Mouse (Mus musculus) stomach, embryonic 15.5 days (tissue): ENCODE results near the gene Hmox1. TPM values are rescaled to one million over a fixed set of nuclear protein-coding genes. Genes with fewer than 3 reads are reported as not detected.

ENCODE experiments used
- ATAC-seq: fragments of 200-750 bp; cut with Nextera tagmentation; 2 replicates; pipeline ENCODE4 v1.8.0; 2017; ENCODE audit warnings: low read depth, moderate number of reproducible peaks, moderate TSS enrichment; ENCODE audit not compliant: insufficient read depth, low FRiP score
- H3K27ac ChIP-seq: fragments of 300-500 bp; sonication (generic); 2 replicates; pipeline ENCODE4 v1.5.1; 2015; ENCODE audit warnings: mild to moderate bottlenecking, inconsistent platforms
- H3K27me3 ChIP-seq: fragments of 300-500 bp; sonication (generic); replicated peaks from 2 replicates; pipeline ENCODE4 v1.6.1; 2015; ENCODE audit warnings: inconsistent platforms
- H3K36me3 ChIP-seq: fragments of 300-500 bp; sonication (generic); 2 replicates; pipeline ENCODE4 v1.6.1; 2015; ENCODE audit warnings: inconsistent platforms
- H3K4me1 ChIP-seq: fragments of 300-500 bp; sonication (generic); 2 replicates; pipeline ENCODE4 v1.6.1; 2015; ENCODE audit warnings: inconsistent platforms
- H3K4me2 ChIP-seq: fragments of 300-500 bp; sonication (generic); 2 replicates; pipeline ENCODE4 v1.6.1; 2015; ENCODE audit warnings: mild to moderate bottlenecking, inconsistent platforms
- H3K4me3 ChIP-seq: fragments of 300-500 bp; sonication (generic); replicated peaks from 2 replicates; pipeline ENCODE4 v1.5.1; 2015; ENCODE audit warnings: inconsistent platforms
- H3K9ac ChIP-seq: fragments of 300-500 bp; sonication (generic); 2 replicates; pipeline ENCODE4 v1.6.1; 2015; ENCODE audit warnings: inconsistent platforms
- H3K9me3 ChIP-seq: fragments of 300-500 bp; sonication (generic); 2 replicates; pipeline ENCODE4 v1.6.1; 2016; ENCODE audit warnings: inconsistent platforms
- WGBS: fragments of 180-500 bp; shearing (Covaris S2); methylation state at CpG from one replicate; pipeline ENCODE4 v1.1.7; 2015; 5-methylcytosine and 5-hydroxymethylcytosine counted together
- polyA plus RNA-seq: library from polyadenylated mRNA; unstranded; fragments of >200 nt; fragmentation: Nextera tagmentation; extraction: Ambion mirVana; gene quantifications from 2 replicates; pipeline ENCODE4 v1.2.1, GENCODE M21; 2015

The Hmox1 gene
- 25.0 and 29.0 TPM in 2 replicates for polyA plus RNA-seq

DNA sequence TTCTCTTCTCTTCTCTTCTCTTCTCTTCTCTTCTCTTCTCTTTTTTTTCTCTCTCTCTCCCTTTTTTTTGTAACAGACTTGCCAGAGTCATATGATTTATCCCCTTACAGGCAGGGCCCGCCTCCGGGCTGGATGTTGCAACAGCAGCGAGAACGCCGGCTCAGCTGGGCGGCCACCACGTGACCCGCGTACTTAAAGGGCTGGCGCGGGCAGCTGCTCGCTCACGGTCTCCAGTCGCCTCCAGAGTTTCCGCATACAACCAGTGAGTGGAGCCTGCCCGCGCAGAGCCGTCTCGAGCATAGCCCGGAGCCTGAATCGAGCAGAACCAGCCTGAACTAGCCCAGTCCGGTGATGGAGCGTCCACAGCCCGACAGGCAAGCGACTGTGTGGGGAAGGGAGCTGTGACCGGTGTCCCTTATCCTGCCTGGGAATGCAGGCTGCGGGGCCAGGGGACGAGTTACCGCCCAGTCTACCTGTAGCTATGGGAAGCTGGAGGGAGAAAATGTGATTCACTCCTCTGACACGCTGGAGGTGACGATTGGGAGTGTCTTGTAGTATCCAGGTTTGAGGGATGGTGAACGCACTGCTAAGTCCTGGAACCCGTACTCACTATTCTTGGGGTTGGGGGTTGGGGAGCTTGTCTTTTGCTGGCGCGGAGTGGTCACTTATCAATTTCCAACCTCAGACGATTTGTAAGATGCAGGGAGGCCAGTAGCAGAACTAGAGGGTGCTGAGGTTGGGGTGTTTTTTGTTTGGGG lies at the start of gene Hmox1:
Hmox1 (plus strand) TSS at position 223 of the 758 bp plus-strand sequence.
- Histone ChIP-seq H3K4me3 (peak within 1 kb of the TSS; percentile 58), H3K4me2 (peak within 1 kb of the TSS; percentile 88), H3K9ac (peak within 1 kb of the TSS; percentile 50), H3K4me1 (peaks cover 17% of the 10 kb centered on the region), H3K9me3 (no peaks in the 10 kb centered on the region), H3K36me3 (peaks cover 8% of the 10 kb centered on the region; the same call in 1 of the 2 replicates), H3K27ac (peak within 1 kb of the TSS; percentile 76), H3K27me3 (no peaks in the 10 kb centered on the region)
- under 1% methylated on average over 36 of the region's 36 CpGs for WGBS
- ATAC-seq, result peak; percentile 90

DNA sequence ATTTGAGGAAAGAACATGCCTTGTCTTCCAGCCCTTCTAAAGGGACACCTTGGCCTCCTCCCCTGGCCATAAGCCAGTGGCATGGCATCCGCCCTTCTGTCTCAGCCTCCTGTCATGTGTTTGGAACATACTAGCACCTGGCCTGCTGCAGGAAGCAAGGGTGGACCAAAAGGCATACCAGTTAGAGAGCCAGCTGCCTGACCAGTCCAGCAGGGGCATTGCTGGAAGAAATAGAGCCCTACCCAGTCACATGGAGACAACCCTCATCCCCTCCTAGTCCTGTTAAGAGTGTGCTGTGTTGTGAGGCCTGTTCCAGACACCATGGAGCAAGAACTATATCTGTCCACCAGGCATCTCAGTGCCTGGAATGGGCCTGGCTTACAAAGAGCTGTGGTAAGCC lies 47.1 kb upstream of the Hmox1 start:
- Histone ChIP-seq H3K9ac (no peak overlapping the region), H3K4me1 (no peaks in the 10 kb centered on the region), H3K36me3 (0 out of 2 replicates have a peak, but pooled peaks cover 4% of the 10 kb centered on the region), H3K4me2 (no peak overlapping the region), H3K27ac (no peak overlapping the region), H3K4me3 (no peak overlapping the region), H3K27me3 (no peaks in the 10 kb centered on the region), H3K9me3 (no peaks in the 10 kb centered on the region)
- WGBS, result 82% methylated on average over 1 of the region's 1 CpGs
- no peak for ATAC-seq

DNA sequence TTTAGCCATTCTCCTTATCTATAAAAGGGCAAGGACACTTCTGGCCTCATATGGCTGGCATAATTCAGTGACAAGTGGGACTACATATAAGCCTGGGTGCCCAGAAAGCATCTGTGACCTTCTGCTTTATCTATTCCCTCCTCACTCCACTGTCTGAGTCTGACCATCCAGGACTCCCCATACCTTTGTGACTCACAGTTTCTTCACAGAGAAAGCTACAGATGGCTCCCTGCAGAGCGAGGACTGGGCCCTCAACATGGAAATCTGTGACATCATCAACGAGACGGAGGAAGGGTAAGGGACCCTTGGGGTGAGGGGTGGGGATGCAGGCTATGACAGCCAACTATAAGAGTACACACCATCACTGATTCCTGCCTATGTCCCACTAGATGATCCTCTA lies 45.6 kb upstream of the Hmox1 start:
- WGBS, result 82% methylated on average over 3 of the region's 3 CpGs
- H3K9me3 ChIP-seq, result no peaks in the 10 kb centered on the region
- no peak overlapping the region for H3K4me2 ChIP-seq
- H3K27me3 ChIP-seq, result no peaks in the 10 kb centered on the region
- no peak overlapping the region for H3K4me3 ChIP-seq
- no peak overlapping the region for H3K27ac ChIP-seq
- H3K36me3 ChIP-seq, result 0 out of 2 replicates have a peak, but pooled peaks cover 4% of the 10 kb centered on the region
- H3K9ac ChIP-seq, result no peak overlapping the region
- no peaks in the 10 kb centered on the region for H3K4me1 ChIP-seq
- ATAC-seq, result no peak

DNA sequence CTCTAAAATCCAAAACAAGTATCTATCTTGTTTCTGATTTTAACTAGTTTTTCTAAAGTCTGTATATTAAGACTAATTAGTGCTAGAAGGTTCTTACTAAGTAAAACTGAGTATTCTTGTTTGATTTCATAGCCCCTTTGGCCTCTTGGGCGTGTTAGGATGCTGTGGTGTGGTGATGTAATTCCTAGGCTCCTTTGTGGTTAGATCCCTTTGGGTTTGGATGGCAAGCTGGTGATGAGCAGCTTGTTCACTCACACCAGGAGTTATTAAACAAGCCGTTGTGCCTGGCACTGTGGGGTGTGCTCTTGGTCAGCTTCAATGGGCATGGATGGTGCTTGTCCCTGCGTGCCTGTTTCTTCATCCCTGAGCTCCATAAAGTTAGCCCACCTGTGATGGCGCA lies 40.1 kb upstream of the Hmox1 start:
- Histone ChIP-seq H3K27me3 (no peaks in the 10 kb centered on the region), H3K9ac (no peak overlapping the region), H3K27ac (no peak overlapping the region), H3K4me3 (no peak overlapping the region), H3K4me2 (no peak overlapping the region), H3K4me1 (no peaks in the 10 kb centered on the region), H3K9me3 (no peaks in the 10 kb centered on the region), H3K36me3 (0 out of 2 replicates have a peak, but pooled peaks cover 4% of the 10 kb centered on the region)
- no peak for ATAC-seq
- 92% methylated on average over 4 of the region's 4 CpGs for WGBS

DNA sequence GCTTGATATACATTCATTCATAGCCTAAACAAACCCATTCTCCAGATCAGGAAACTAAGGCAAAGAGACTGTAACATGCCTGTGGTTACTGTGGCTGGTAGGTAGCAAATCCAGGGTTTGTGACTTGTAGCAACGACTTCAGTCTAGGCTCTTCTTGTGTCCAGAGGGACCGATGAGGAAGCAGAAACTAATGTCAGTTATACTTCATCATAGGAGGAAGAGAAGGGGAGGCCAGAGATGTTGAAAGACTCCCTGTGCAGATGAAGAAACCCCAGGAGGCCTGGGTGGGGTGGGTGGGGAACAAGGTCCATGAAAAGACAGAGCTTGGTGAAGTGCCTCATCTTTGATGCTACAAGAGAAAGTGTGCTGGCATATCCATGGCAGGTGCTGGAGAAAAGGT lies 37.7 kb upstream of the Hmox1 start:
- Histone ChIP-seq H3K27me3 (no peaks in the 10 kb centered on the region), H3K9me3 (no peaks in the 10 kb centered on the region), H3K4me1 (no peaks in the 10 kb centered on the region), H3K27ac (no peak overlapping the region), H3K9ac (no peak overlapping the region), H3K4me2 (no peak overlapping the region), H3K4me3 (no peak overlapping the region), H3K36me3 (no peaks in the 10 kb centered on the region)
- WGBS, result 93% methylated on average over 2 of the region's 2 CpGs
- no peak for ATAC-seq

DNA sequence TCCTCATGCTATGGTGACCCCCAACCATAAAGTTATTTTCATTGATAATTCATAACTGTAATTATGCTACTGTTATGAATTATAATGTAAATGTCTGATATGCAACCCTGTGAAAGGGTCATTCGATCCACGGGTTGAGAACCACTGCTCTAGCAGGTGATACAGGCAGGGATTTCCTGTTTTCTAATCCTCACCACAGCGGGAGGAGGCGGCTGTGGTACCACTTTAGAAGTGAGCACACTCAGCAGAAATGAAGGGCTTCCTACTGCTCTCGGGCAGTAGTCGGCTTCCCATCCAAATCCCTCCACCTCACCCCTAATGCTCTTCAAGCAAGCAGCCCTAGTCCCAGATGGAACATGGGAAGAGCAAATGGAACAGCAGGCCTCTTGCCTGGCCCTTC lies 33.4 kb upstream of the Hmox1 start:
- Histone ChIP-seq H3K9ac (no peak overlapping the region), H3K9me3 (no peaks in the 10 kb centered on the region), H3K27me3 (no peaks in the 10 kb centered on the region), H3K36me3 (no peaks in the 10 kb centered on the region), H3K4me2 (no peak overlapping the region), H3K27ac (no peak overlapping the region), H3K4me1 (no peaks in the 10 kb centered on the region; the same call in 1 of the 2 replicates), H3K4me3 (no peak overlapping the region)
- WGBS, result 72% methylated on average over 6 of the region's 6 CpGs
- ATAC-seq, result no peak

DNA sequence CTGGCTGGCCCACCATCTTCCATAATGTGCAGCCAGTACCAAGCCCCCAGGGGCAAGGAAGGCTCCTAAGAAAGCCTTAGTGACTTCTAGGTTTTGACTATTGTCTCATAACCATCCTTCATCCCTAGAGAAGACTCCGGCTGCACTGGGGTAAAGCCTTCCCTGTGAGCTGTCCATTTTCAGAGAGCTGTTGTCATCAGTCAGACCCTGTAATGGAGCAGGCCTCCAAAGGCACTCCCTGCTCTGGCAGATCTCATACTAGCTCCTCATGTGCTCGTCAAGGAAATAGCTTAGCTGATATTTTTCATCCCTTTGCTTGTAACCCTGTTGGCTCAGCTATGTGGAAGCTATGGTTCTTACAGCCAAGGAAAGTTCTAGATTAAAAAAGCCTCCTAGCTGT lies 32.6 kb upstream of the Hmox1 start:
- ATAC-seq, result no peak
- 67% methylated on average over 2 of the region's 2 CpGs for WGBS
- no peaks in the 10 kb centered on the region for H3K27me3 ChIP-seq

DNA sequence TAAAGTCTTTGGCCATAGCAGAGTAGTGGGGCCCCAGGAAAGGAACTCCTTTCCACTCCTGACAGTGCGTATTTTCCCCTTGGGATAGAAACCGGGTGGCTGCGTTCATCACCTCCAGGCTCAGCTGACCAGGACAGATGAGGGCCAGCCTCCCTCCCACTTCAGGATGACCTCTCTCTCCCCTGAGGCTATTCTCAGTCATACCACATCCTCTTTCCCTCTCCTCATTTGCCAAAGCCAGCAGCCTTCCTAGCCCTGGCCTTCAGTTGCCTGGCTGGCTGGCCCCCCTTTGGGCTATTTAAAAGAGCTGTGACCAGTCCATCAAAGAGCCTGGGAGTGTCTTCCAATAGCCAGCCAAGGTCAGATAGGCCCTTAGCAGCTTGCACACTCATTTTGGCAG lies 30.1 kb upstream of the Hmox1 start:
- Histone ChIP-seq H3K4me1 (no peaks in the 10 kb centered on the region; the same call in 1 of the 2 replicates), H3K4me3 (no peak overlapping the region), H3K27ac (no peak overlapping the region), H3K4me2 (no peak overlapping the region), H3K27me3 (no peaks in the 10 kb centered on the region), H3K9ac (no peak overlapping the region), H3K36me3 (peaks cover 3% of the 10 kb centered on the region; the same call in 1 of the 2 replicates), H3K9me3 (no peaks in the 10 kb centered on the region)
- ATAC-seq, result no peak
- 71% methylated on average over 3 of the region's 3 CpGs for WGBS

More for the DNA sequence above, 32.6 kb upstream of the Hmox1 start:
- H3K4me2 ChIP-seq, result no peak overlapping the region
- H3K4me1 ChIP-seq, result no peaks in the 10 kb centered on the region; the same call in 1 of the 2 replicates
- no peak overlapping the region for H3K27ac ChIP-seq
- H3K9me3 ChIP-seq, result no peaks in the 10 kb centered on the region
- H3K4me3 ChIP-seq, result no peak overlapping the region
- H3K9ac ChIP-seq, result no peak overlapping the region
- no peaks in the 10 kb centered on the region for H3K36me3 ChIP-seq

DNA sequence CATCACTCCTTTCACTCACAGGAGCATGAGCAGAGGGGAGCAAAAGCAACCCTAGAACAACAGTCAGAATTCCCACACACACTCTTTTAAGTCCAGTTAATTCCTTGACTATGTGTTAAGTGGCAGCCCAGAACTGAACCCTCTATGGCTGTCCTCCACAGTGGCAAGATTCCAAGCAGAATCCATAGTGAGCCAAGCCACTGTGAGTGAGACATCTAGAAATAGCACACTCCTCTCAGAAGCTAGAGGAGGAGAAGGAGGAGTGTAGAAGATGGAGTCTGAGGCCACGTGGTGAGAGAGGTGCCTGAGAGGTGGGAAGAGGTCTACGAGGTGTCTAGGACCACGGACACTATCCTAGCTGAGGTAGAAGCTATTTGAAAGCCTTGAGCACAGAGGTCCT lies 28.6 kb upstream of the Hmox1 start:
- no peak for ATAC-seq
- H3K27me3 ChIP-seq, result no peaks in the 10 kb centered on the region
- WGBS, result 94% methylated on average over 3 of the region's 3 CpGs
- peaks cover 3% of the 10 kb centered on the region; the same call in 1 of the 2 replicates for H3K36me3 ChIP-seq
- H3K4me2 ChIP-seq, result no peak overlapping the region
- H3K4me1 ChIP-seq, result no peaks in the 10 kb centered on the region; the same call in 1 of the 2 replicates
- no peak overlapping the region for H3K27ac ChIP-seq
- no peak overlapping the region for H3K9ac ChIP-seq
- no peak overlapping the region for H3K4me3 ChIP-seq
- no peaks in the 10 kb centered on the region for H3K9me3 ChIP-seq

DNA sequence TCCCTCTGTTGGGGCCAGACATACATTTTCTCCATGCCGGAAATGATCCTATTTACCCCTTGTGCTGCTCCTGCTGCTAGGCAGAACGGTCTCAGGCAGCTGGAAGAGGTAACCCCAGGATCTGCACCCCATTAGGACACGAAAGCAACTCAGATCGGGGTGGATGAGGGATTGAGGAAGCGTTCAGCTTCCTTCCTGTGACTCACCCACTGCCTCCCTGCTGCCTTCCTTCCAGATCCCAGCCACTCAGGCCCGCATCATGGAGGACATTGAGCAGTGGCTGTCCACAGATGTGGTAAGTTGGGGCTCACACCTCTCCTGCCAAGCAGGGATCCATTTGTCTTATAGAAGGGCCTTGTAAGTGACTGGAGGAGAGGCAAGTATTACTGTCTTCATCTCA lies 26.1 kb upstream of the Hmox1 start:
- Histone ChIP-seq H3K36me3 (peaks cover 3% of the 10 kb centered on the region; the same call in 1 of the 2 replicates), H3K9ac (no peak overlapping the region), H3K4me1 (no peaks in the 10 kb centered on the region; the same call in 1 of the 2 replicates), H3K4me3 (no peak overlapping the region), H3K27ac (no peak overlapping the region), H3K9me3 (no peaks in the 10 kb centered on the region), H3K4me2 (no peak overlapping the region), H3K27me3 (no peaks in the 10 kb centered on the region)
- ATAC-seq, result no peak
- 68% methylated on average over 6 of the region's 6 CpGs for WGBS

DNA sequence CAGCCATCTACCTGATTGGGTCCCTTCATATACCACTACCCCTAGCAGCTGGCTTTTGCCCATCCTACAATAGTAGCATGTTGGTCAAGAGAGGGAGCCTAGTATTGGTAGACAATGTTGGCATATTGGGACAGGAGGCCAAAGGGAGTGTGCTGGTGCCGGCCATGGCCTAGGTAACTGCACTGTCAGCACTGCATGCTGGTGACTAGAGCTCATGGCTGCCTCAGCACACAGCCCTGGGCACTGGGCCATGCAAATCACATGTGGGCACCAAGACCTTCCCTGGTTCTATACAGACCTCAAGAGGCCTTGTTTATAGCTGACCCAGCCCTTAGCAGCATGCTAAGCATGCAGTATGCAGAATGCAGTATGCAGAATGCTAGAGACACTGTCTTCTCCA lies 23.1 kb upstream of the Hmox1 start:
- 92% methylated on average over 1 of the region's 1 CpGs for WGBS
- Histone ChIP-seq H3K4me1 (no peaks in the 10 kb centered on the region), H3K9me3 (no peaks in the 10 kb centered on the region), H3K9ac (no peak overlapping the region), H3K4me3 (no peak overlapping the region), H3K27ac (no peak overlapping the region), H3K27me3 (no peaks in the 10 kb centered on the region), H3K36me3 (peaks cover 3% of the 10 kb centered on the region; the same call in 1 of the 2 replicates), H3K4me2 (no peak overlapping the region)
- ATAC-seq, result no peak

DNA sequence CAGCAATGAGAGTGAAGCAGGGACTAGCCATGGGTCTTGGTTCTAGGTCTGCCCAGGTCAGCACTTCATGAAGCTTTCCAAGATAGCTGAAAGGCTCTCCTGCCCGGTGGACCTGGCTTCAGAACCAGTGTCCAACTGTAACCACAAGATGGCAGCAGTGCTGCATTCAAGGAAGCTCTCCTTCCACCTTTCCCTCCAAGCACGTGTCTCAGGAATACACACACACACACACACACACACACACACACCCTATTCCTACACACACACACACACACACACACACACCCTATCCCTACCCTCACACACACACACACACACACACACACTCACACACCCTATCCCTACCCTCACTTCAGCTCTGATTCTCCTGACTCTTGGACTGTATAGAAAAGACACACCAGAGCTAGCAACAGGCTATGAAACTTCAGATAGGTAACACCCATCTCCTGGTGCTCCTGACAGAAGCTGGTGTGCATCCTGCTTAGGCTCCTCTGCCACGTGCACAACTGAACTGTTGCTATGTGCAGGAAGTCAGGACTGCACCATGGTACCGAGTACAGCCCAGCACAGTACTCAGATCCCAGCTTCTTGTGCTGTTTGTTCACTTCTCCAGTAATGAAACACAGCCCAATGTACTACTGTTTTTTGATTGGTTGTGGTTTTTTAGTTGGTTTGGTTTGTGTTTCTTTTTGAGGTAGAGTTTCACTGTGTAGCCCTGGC lies 21.6 kb upstream of the Hmox1 start:
- WGBS, result 30% methylated on average over 4 of the region's 4 CpGs
- Histone ChIP-seq H3K36me3 (peaks cover 3% of the 10 kb centered on the region; the same call in 1 of the 2 replicates), H3K4me2 (no peak overlapping the region), H3K27ac (no peak overlapping the region), H3K4me1 (no peaks in the 10 kb centered on the region), H3K4me3 (no peak overlapping the region), H3K9ac (no peak overlapping the region), H3K9me3 (no peaks in the 10 kb centered on the region), H3K27me3 (no peaks in the 10 kb centered on the region)
- ATAC-seq, result peak; percentile 78
